Mouse (Mus musculus): ENCODE measurements around the gene Rasl11a. TPM values are rescaled to one million over a fixed set of nuclear protein-coding genes. Genes with fewer than 3 reads are reported as not detected.
"Not testable (repeated sequence)": the region's sequence is repeated elsewhere in the genome, so short reads cannot be mapped to it uniquely, and the experiment has no call there.

Rasl11a gene
- total RNA-seq, 2 experiments from 2014 or later: not detected

- ATAC-seq (replicated peaks; ENCODE audit: low FRiP score, poor library complexity, severe bottlenecking): no peak
These were observed 38.8 kb downstream of the Rasl11a start for GRCm38 (mm10) chr5:146883486-146884272.

GRCm38 (mm10) chr5:146891127-146891526 is 46.3 kb downstream of the Rasl11a start:
- no peak for ATAC-seq (replicated peaks; ENCODE audit: low FRiP score, poor library complexity, severe bottlenecking)

DNA sequence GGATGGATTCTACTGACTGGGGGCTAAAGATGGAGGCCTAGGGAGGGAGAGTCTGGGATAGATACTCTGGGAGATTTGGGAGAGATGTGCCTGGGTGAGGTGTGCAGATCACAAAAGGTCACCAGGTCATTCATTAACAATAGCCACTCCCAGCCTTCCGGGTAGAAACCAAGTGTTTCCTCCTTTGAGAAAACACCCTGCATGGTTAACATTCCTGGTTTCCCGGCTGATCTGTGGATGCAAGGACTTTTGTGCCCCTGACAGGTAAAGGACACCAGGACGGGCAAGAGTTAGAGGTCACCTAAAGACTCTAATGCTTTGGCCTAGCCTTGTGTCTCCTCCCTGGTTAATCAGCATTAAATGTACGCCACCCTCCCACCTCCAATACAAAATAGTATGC is 48.0 kb downstream of the Rasl11a start:
- no peak for ATAC-seq (replicated peaks; ENCODE audit: low FRiP score, poor library complexity, severe bottlenecking)

- no peak for ATAC-seq (replicated peaks; ENCODE audit: low FRiP score, poor library complexity, severe bottlenecking)
These were observed 48.8 kb downstream of the Rasl11a start for GRCm38 (mm10) chr5:146893478-146894182.

- not testable (repeated sequence) for ATAC-seq (replicated peaks; ENCODE audit: low FRiP score, poor library complexity, severe bottlenecking)
These were observed 50.8 kb downstream of the Rasl11a start for GRCm38 (mm10) chr5:146895667-146896066.

DNA sequence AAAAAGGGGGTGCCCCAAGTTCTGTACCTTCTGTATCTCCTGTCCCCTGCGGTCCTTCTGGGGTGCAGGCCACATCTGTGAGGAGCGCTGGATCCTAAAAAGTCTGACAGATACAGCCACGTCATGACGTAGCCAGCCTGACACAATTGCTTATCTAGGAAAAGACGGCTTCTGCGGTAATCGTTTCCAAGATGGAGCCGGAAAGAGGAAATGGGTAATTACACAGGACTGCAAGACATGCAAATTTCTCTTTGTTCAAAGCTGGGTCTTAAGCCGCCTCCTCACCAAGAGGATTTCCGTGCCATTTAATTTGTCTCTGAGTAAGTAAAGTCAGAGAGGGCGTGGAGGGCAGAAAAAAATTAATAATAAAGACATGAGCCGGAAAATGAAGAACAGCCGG is 52.1 kb downstream of the Rasl11a start:
- ATAC-seq (replicated peaks; ENCODE audit: low FRiP score, poor library complexity, severe bottlenecking): no peak

Other genes with a start within 250 kb of the Rasl11a start
- gene Usp12, start 50.1 kb upstream of the Rasl11a start, total RNA-seq (2015; ENCODE audit: low replicate concordance): 8.6 and 15.1 TPM in 2 replicates
- 9.2 and 10.3 TPM in 2 replicates for gene Usp12, start 50.1 kb upstream of the Rasl11a start, total RNA-seq (2017; ENCODE audit: low replicate concordance)
- gene Rpl21, start 12.2 kb upstream of the Rasl11a start, total RNA-seq (2015; ENCODE audit: low replicate concordance): 547 and 879 TPM in 2 replicates
- gene Rpl21, start 12.2 kb upstream of the Rasl11a start, total RNA-seq (2017; ENCODE audit: low replicate concordance): 529 and 618 TPM in 2 replicates
- gene Gtf3a, start 103.6 kb downstream of the Rasl11a start, total RNA-seq (2015; ENCODE audit: low replicate concordance): 20.9 and 21.0 TPM in 2 replicates
- gene Gtf3a, start 103.6 kb downstream of the Rasl11a start, total RNA-seq (2017; ENCODE audit: low replicate concordance): 15.3 and 19.6 TPM in 2 replicates
- gene Mtif3, start 118.7 kb downstream of the Rasl11a start, total RNA-seq (2015; ENCODE audit: low replicate concordance): 1.3 and 23.1 TPM in 2 replicates
- 3.2 and 6.2 TPM in 2 replicates for gene Mtif3, start 118.7 kb downstream of the Rasl11a start, total RNA-seq (2017; ENCODE audit: low replicate concordance)
- gene Lnx2, start 231.5 kb downstream of the Rasl11a start, total RNA-seq (2015; ENCODE audit: low replicate concordance): 0.42 and 1.4 TPM in 2 replicates
- 1.3 and 1.7 TPM in 2 replicates for gene Lnx2, start 231.5 kb downstream of the Rasl11a start, total RNA-seq (2017; ENCODE audit: low replicate concordance)
- 42.8 and 43.2 TPM in 2 replicates for gene Polr1d, start 232.0 kb downstream of the Rasl11a start, total RNA-seq (2015; ENCODE audit: low replicate concordance)
- gene Polr1d, start 232.0 kb downstream of the Rasl11a start, total RNA-seq (2017; ENCODE audit: low replicate concordance): 17.5 and 41.8 TPM in 2 replicates

All from erythroid progenitor cell, adult 5-6 weeks (primary cell).